Mouse (Mus musculus): ENCODE results near the gene Olfr1230. TPM values are rescaled to one million over a fixed set of nuclear protein-coding genes. Genes with fewer than 3 reads are reported as not detected.

The Olfr1230 gene
- not detected in 2 replicates for polyA plus RNA-seq (2016; fragmentation: Nextera tagmentation; extraction: Ambion mirVana)

- Histone ChIP-seq H3K4me3 (no peak within 1 kb of the TSS), H3K27me3 (ENCODE audit: insufficient read depth, poor library complexity, severe bottlenecking) (no peaks in the 10 kb centered on the region), H3K27ac (no peak within 1 kb of the TSS), H3K9me3 (no peaks in the 10 kb centered on the region), H3K4me1 (no peaks in the 10 kb centered on the region), H3K36me3 (no peaks in the 10 kb centered on the region)
- no peak for DNase-seq (ENCODE audit: low spot score)
- WGBS: 81% methylated on average over 1 of the region's 1 CpGs
Observed at GRCm38 (mm10) chr2:89297168-89297567, at the start of gene Olfr1230. Gene Olfr1230, minus strand, starts transcription at chr2:89297268.

DNA sequence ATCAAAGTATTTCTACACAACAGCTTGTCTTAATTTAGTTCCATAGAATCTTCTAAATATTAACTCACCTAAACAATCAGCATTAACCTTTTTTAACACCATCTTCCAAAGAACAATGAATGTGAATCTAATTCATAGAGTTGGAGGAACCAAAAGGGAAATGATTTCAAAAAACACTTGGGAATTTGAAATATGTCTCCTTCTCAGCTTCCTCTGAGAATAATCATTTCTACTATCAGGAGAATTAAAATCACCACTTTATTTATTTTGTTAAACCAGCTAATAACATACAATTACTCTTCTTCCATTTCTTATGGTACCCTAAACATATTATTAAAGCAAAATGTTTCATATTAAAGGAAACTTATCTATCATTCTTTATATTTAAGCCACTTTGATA is 45.2 kb upstream of the Olfr1230 start, which contains the start of gene Olfr1233:
Gene Olfr1233, minus strand, starts transcription at position 101 of the 400 bp plus-strand sequence.
- no peak for DNase-seq (ENCODE audit: low spot score)
- Histone ChIP-seq H3K27ac (no peak within 1 kb of the TSS), H3K9me3 (no peaks in the 10 kb centered on the region), H3K4me1 (no peaks in the 10 kb centered on the region), H3K36me3 (no peaks in the 10 kb centered on the region), H3K27me3 (ENCODE audit: insufficient read depth, poor library complexity, severe bottlenecking) (no peaks in the 10 kb centered on the region), H3K4me3 (no peak within 1 kb of the TSS)

DNA sequence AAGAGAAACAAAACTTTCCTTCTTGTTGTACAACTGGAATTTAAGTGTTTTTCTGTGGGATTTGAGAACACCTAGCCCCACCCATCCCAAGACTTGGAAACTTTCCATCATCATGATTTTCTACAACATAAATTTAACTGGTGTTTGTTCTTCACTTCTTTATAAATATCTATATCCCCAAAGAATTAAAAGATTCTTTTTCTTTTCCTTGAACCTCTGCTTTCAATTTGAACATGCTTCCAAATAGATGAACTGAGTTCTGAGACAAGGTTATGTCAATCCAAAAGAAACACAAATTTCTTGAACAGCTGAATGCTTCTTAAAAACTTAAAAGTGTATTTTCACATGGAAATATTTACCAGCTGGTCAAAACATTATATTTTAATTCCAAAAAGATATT is 32.5 kb upstream of the Olfr1230 start, which contains the start of gene Olfr1232:
Gene Olfr1232, minus strand, starts transcription at position 101 of the 400 bp plus-strand sequence.
- Histone ChIP-seq H3K27me3 (ENCODE audit: insufficient read depth, poor library complexity, severe bottlenecking) (no peaks in the 10 kb centered on the region), H3K4me3 (no peak within 1 kb of the TSS), H3K9me3 (no peaks in the 10 kb centered on the region), H3K4me1 (no peaks in the 10 kb centered on the region), H3K36me3 (no peaks in the 10 kb centered on the region), H3K27ac (no peak within 1 kb of the TSS)
- DNase-seq (ENCODE audit: low spot score): no peak

GRCm38 (mm10) chr2:89306974-89307373 is 9.9 kb upstream of the Olfr1230 start, which contains the start of gene Olfr1231:
Gene Olfr1231, minus strand, starts transcription at chr2:89307074.
- Histone ChIP-seq H3K27ac (no peak within 1 kb of the TSS), H3K9me3 (no peaks in the 10 kb centered on the region), H3K4me1 (no peaks in the 10 kb centered on the region), H3K36me3 (no peaks in the 10 kb centered on the region), H3K27me3 (ENCODE audit: insufficient read depth, poor library complexity, severe bottlenecking) (no peaks in the 10 kb centered on the region), H3K4me3 (no peak within 1 kb of the TSS)
- no peak for DNase-seq (ENCODE audit: low spot score)
- WGBS: 71% methylated on average over 2 of the region's 2 CpGs

DNA sequence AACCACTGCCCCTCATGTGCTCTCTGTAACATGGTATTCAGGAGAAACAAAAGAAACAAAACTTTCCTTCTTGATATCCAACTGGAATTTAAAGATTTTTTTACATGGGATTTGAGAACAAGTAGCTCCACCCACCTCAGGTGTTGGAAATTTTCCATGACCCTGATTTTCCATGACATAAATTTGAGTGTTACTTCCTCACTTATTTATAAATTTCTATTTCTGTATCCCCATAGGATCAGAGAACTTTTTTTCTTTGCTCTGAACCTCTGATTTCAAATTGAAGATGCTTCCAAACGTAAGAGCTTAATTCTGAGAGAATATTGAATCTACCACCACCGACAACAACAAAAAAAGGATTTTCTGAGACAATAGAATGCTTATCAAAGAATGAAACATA is 9.2 kb downstream of the Olfr1230 start, which contains the start of gene Olfr1229:
Gene Olfr1229, minus strand, starts transcription at position 101 of the 400 bp plus-strand sequence.
- no peak for DNase-seq (ENCODE audit: low spot score)

DNA sequence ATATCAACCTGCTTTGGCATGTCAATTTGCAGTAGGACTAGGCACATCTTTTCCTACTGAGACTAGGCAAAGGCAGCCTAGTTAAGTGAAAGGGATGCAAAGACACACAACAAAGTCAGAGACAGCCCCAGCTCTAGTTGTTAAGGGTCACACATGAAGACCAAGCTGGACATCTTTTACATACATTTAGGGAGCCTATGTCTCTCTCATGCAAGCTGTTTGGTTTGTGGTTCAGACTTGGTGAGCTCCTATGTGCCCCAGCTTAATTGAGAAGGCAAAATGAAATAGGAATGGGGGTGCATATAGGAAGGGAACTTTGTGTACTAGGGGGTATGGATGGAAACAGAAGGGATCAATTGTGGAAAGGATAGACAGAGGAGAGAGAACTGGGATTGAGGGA is 43.1 kb downstream of the Olfr1230 start, which contains the start of gene Olfr1228:
Gene Olfr1228, minus strand, starts transcription at position 101 of the 400 bp plus-strand sequence.
- Histone ChIP-seq H3K4me1 (no peaks in the 10 kb centered on the region), H3K36me3 (no peaks in the 10 kb centered on the region), H3K27me3 (ENCODE audit: insufficient read depth, poor library complexity, severe bottlenecking) (no peaks in the 10 kb centered on the region), H3K4me3 (no peak within 1 kb of the TSS), H3K27ac (no peak within 1 kb of the TSS), H3K9me3 (no peaks in the 10 kb centered on the region)
- no peak for DNase-seq (ENCODE audit: low spot score)

More for the DNA sequence above, 9.2 kb downstream of the Olfr1230 start, which contains the start of gene Olfr1229:
- Histone ChIP-seq H3K27ac (no peak within 1 kb of the TSS), H3K4me3 (no peak within 1 kb of the TSS), H3K4me1 (no peaks in the 10 kb centered on the region), H3K36me3 (no peaks in the 10 kb centered on the region), H3K9me3 (no peaks in the 10 kb centered on the region), H3K27me3 (ENCODE audit: insufficient read depth, poor library complexity, severe bottlenecking) (no peaks in the 10 kb centered on the region)
- WGBS: 76% methylated on average over 2 of the region's 2 CpGs

Other genes with a start within 250 kb of the Olfr1230 start
- not detected in 2 replicates for gene Olfr1218, start 236.1 kb downstream of the Olfr1230 start, polyA plus RNA-seq (2016; fragmentation: Nextera tagmentation; extraction: Ambion mirVana)
- not detected in 2 replicates for gene Olfr1219, start 213.8 kb downstream of the Olfr1230 start, polyA plus RNA-seq (2016; fragmentation: Nextera tagmentation; extraction: Ambion mirVana)
- not detected in 2 replicates for gene Olfr1220, start 190.4 kb downstream of the Olfr1230 start, polyA plus RNA-seq (2016; fragmentation: Nextera tagmentation; extraction: Ambion mirVana)
- gene Olfr1221, start 180.0 kb downstream of the Olfr1230 start, polyA plus RNA-seq (2016; fragmentation: Nextera tagmentation; extraction: Ambion mirVana): not detected in 2 replicates
- not detected in 2 replicates for gene Olfr1222, start 164.2 kb downstream of the Olfr1230 start, polyA plus RNA-seq (2016; fragmentation: Nextera tagmentation; extraction: Ambion mirVana)
- gene Olfr1223, start 145.7 kb downstream of the Olfr1230 start, polyA plus RNA-seq (2016; fragmentation: Nextera tagmentation; extraction: Ambion mirVana): not detected in 2 replicates
- not detected in 2 replicates for gene Olfr1224-ps1, start 133.2 kb downstream of the Olfr1230 start, polyA plus RNA-seq (2016; fragmentation: Nextera tagmentation; extraction: Ambion mirVana)
- gene Olfr1225, start 122.6 kb downstream of the Olfr1230 start, polyA plus RNA-seq (2016; fragmentation: Nextera tagmentation; extraction: Ambion mirVana): not detected in 2 replicates
- not detected in 2 replicates for gene Olfr1226, start 97.2 kb downstream of the Olfr1230 start, polyA plus RNA-seq (2016; fragmentation: Nextera tagmentation; extraction: Ambion mirVana)
- not detected in 2 replicates for gene Olfr1228, start 43.2 kb downstream of the Olfr1230 start, polyA plus RNA-seq (2016; fragmentation: Nextera tagmentation; extraction: Ambion mirVana)
- not detected in 2 replicates for gene Olfr1229, start 9.3 kb downstream of the Olfr1230 start, polyA plus RNA-seq (2016; fragmentation: Nextera tagmentation; extraction: Ambion mirVana)
- gene Olfr1231, start 9.8 kb upstream of the Olfr1230 start, polyA plus RNA-seq (2016; fragmentation: Nextera tagmentation; extraction: Ambion mirVana): not detected in 2 replicates
- not detected in 2 replicates for gene Olfr1232, start 32.4 kb upstream of the Olfr1230 start, polyA plus RNA-seq (2016; fragmentation: Nextera tagmentation; extraction: Ambion mirVana)
- not detected in 2 replicates for gene Olfr1233, start 45.1 kb upstream of the Olfr1230 start, polyA plus RNA-seq (2016; fragmentation: Nextera tagmentation; extraction: Ambion mirVana)
- gene Olfr1234, start 67.6 kb upstream of the Olfr1230 start, polyA plus RNA-seq (2016; fragmentation: Nextera tagmentation; extraction: Ambion mirVana): not detected in 2 replicates
- gene Olfr1238, start 112.4 kb upstream of the Olfr1230 start, polyA plus RNA-seq (2016; fragmentation: Nextera tagmentation; extraction: Ambion mirVana): not detected in 2 replicates
- gene Olfr1239, start 123.1 kb upstream of the Olfr1230 start, polyA plus RNA-seq (2016; fragmentation: Nextera tagmentation; extraction: Ambion mirVana): not detected in 2 replicates
- not detected in 2 replicates for gene Olfr1240, start 145.7 kb upstream of the Olfr1230 start, polyA plus RNA-seq (2016; fragmentation: Nextera tagmentation; extraction: Ambion mirVana)
- gene Olfr1241, start 189.9 kb upstream of the Olfr1230 start, polyA plus RNA-seq (2016; fragmentation: Nextera tagmentation; extraction: Ambion mirVana): not detected in 2 replicates
- not detected in 2 replicates for gene Olfr1242, start 201.1 kb upstream of the Olfr1230 start, polyA plus RNA-seq (2016; fragmentation: Nextera tagmentation; extraction: Ambion mirVana)
- not detected in 2 replicates for gene Olfr1243, start 234.2 kb upstream of the Olfr1230 start, polyA plus RNA-seq (2016; fragmentation: Nextera tagmentation; extraction: Ambion mirVana)